Mouse (Mus musculus) forebrain, embryonic 12.5 days (tissue): ENCODE results near the gene Ap2a2. TPM values are rescaled to one million over a fixed set of nuclear protein-coding genes. Genes with fewer than 3 reads are reported as not detected.

ENCODE experiments used
- ATAC-seq: fragments of 200-750 bp; cut with Nextera tagmentation; 2 replicates; pipeline ENCODE4 v1.8.0; 2017; ENCODE audit warnings: moderate TSS enrichment; ENCODE audit not compliant: low FRiP score
- H3K27ac ChIP-seq: fragments of 300-500 bp; sonication (generic); 2 replicates; pipeline ENCODE4 v1.5.1; 2016; ENCODE audit warnings: mild to moderate bottlenecking
- H3K27me3 ChIP-seq: fragments of 300-500 bp; sonication (generic); 2 replicates; pipeline ENCODE4 v1.6.1; 2016; ENCODE audit warnings: mild to moderate bottlenecking
- H3K36me3 ChIP-seq: fragments of 300-500 bp; sonication (generic); replicated peaks from 2 replicates; pipeline ENCODE4 v1.6.1; 2016; ENCODE audit warnings: mild to moderate bottlenecking
- H3K4me1 ChIP-seq: fragments of 300-500 bp; sonication (generic); 2 replicates; pipeline ENCODE4 v1.6.1; 2016
- H3K4me2 ChIP-seq: fragments of 300-500 bp; sonication (generic); 2 replicates; pipeline ENCODE4 v1.6.1; 2016; ENCODE audit warnings: mild to moderate bottlenecking, moderate library complexity
- H3K4me3 ChIP-seq: fragments of 300-500 bp; sonication (generic); replicated peaks from 2 replicates; pipeline ENCODE4 v1.5.1; 2016; ENCODE audit warnings: mild to moderate bottlenecking
- H3K9ac ChIP-seq: fragments of 300-500 bp; sonication (generic); 2 replicates; pipeline ENCODE4 v1.6.1; 2016; ENCODE audit warnings: mild to moderate bottlenecking
- H3K9me3 ChIP-seq: fragments of 300-500 bp; sonication (generic); 2 replicates; pipeline ENCODE4 v1.6.1; 2016
- WGBS: fragments of 180-500 bp; shearing (Covaris S2); methylation state at CpG from one replicate; pipeline ENCODE4 v1.1.7; 2016; 5-methylcytosine and 5-hydroxymethylcytosine counted together
- polyA plus RNA-seq: library from polyadenylated mRNA; unstranded; fragments of >200 nt; fragmentation: Nextera tagmentation; extraction: Ambion mirVana; gene quantifications from 2 replicates; pipeline ENCODE4 v1.2.1, GENCODE M21; 2016

Ap2a2 gene
- 106 and 112 TPM in 2 replicates for polyA plus RNA-seq

DNA sequence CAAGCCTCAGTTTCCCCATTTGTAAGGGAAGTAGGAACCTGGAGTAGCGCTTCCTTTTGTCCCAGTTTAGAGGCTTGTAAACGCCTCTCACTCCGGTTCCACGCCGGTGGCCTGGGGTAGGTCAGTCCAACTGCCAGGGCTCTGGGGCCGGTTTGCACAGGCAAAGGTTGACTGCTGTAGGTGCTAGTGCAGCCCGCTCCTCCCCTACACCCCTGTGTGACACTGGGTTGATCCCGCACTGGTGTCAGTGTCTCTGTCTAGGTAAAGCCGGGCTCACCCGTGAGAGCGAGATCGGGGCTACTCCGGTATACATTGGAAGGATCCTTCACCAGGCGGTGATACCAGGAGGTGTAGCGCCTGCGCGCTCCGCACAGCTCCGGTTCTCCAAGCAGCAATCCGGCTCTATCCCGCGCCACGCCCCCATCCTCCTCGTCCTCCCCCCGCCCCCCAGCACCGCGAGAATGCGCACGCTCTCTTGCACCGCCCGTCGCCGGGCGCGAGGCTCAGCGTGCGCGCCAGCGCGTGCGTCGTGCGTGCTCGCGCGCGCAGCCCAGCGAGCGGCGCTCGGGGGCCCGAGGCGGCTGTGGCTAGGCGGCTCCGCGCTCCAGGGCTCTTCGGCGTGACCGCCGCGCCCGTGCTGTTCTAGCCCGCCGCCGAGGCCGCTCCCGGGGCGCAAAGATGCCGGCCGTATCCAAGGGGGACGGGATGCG, at the start of gene Ap2a2:
Gene Ap2a2 (plus strand): TSS at position 492 of the 710 bp plus-strand sequence.
- peak within 1 kb of the TSS; percentile 87 for H3K27ac ChIP-seq
- peaks cover 10% of the 10 kb centered on the region; the same call in 1 of the 2 replicates for H3K27me3 ChIP-seq
- peak; percentile 95 for ATAC-seq
- H3K9me3 ChIP-seq = no peaks in the 10 kb centered on the region
- peak within 1 kb of the TSS; percentile 97 for H3K9ac ChIP-seq
- peak within 1 kb of the TSS; percentile 98 for H3K4me3 ChIP-seq
- peaks cover 27% of the 10 kb centered on the region for H3K4me1 ChIP-seq
- peak within 1 kb of the TSS; percentile 87 for H3K4me2 ChIP-seq
- WGBS = under 1% methylated on average over 67 of the region's 72 CpGs
- no peaks in the 10 kb centered on the region for H3K36me3 ChIP-seq

DNA sequence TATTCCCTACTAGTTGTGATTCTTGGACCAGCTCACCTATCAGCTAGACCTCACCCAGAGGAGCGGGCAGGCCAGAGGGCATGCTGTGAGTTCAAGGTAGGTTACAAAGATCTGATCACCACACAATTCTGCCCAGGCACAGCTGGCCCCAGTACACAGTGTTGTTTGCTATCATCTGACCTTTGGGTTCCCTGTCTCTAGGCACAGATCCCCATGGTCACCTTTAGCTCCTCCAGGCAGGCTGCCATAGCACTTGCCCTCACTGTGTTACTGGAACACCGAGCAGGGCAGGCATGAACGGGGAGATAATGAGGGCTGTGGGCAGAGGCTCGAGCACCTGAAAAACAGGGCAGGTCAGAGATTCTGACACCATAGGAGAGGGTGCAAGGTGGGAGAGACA, 44.3 kb upstream of the Ap2a2 start:
- H3K36me3 ChIP-seq = peaks cover 9% of the 10 kb centered on the region; the same call in 1 of the 2 replicates
- H3K9ac ChIP-seq = no peak overlapping the region
- no peak overlapping the region for H3K4me3 ChIP-seq
- no peaks in the 10 kb centered on the region for H3K9me3 ChIP-seq
- no peak overlapping the region for H3K27ac ChIP-seq
- WGBS = 90% methylated on average over 4 of the region's 4 CpGs
- H3K4me2 ChIP-seq = no peak overlapping the region
- H3K4me1 ChIP-seq = no peaks in the 10 kb centered on the region
- H3K27me3 ChIP-seq = no peaks in the 10 kb centered on the region
- no peak for ATAC-seq

DNA sequence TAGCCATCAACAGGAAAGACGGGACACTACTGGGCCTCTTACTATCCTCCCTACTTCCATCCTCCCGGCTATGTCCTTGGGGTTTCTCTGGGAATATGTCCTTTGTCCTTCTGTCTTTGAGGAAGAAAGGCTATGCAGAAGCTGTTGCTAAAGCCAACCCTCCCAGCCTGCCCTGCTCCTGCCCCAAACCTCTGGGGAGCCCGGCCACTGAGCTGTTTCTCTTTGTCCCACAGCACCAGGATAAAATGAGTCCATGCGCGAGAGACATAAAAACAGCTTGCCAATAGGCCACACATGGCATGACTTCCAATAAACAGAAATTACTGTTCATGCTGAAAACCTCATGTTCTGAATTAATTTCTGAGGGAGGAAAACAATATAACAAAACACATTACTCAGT, 43.7 kb upstream of the Ap2a2 start:
- Histone ChIP-seq H3K36me3 (peaks cover 9% of the 10 kb centered on the region), H3K4me3 (no peak overlapping the region), H3K27ac (no peak overlapping the region), H3K9ac (no peak overlapping the region), H3K27me3 (no peaks in the 10 kb centered on the region), H3K4me1 (no peaks in the 10 kb centered on the region), H3K4me2 (no peak overlapping the region), H3K9me3 (no peaks in the 10 kb centered on the region)
- ATAC-seq = no peak
- WGBS = 83% methylated on average over 5 of the region's 5 CpGs

DNA sequence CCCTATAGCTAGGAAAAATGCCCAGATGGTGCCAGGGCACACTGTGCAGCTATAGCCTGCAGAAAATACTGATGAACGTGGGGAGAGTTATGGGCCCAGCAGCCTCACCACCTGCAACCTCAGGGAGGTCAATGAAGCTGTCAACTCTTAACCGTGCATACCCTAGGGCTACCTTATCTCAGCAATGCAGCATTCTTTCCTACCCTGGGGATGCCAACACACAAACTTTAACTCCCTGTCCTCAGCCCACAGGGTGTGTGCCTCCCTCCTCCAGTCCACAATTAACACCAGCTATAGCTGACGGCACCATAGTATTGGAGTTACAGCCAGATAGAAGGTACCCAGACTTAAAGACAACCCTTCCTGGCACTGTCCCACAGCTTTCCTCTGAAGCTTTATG, 43.0 kb upstream of the Ap2a2 start:
- WGBS = 89% methylated on average over 3 of the region's 3 CpGs
- H3K36me3 ChIP-seq = peaks cover 4% of the 10 kb centered on the region
- H3K27ac ChIP-seq = no peak overlapping the region
- H3K4me1 ChIP-seq = no peaks in the 10 kb centered on the region
- no peak overlapping the region for H3K9ac ChIP-seq
- H3K9me3 ChIP-seq = no peaks in the 10 kb centered on the region
- H3K4me2 ChIP-seq = no peak overlapping the region
- H3K4me3 ChIP-seq = no peak overlapping the region
- ATAC-seq = no peak
- no peaks in the 10 kb centered on the region for H3K27me3 ChIP-seq

DNA sequence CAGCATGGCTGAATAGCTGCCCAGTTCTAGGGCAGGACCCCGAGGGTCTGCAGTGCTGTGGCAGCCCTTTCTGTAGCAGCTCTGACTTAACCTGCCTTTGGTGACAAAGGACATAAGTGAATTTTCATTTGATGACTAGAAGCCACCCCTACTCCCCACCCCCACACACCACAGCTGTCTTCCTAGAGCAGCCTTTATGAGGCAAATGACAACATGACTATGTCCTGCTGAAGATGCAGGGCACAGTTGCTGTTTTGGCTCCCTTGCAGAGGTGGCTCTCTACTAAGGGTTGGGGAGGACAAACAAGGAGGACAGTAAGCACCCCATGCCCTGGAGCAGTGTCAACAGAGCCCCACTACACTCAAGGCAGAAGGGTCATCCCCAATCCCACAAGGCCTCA, 42.2 kb upstream of the Ap2a2 start:
- Histone ChIP-seq H3K4me3 (no peak overlapping the region), H3K4me2 (no peak overlapping the region)

DNA sequence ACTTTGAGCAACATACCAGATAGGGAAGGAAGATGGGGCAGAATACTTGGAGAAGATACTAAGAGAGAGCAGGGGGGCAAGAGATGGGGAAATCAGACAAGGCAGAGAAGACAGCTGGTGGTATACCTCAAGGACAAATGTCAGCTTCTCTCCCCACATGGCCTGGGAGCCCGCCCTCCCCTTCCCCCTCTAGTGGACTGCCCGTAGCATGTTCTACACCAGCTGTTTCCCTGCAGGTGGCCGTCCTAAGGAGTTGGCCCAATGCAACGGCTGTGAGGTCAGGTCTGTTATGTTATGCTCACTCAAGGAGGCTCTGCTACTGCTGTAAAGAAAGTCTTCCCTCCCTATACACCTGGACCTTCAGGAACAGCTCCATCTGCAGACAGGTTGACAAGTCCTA, 39.0 kb upstream of the Ap2a2 start:
- peaks cover 20% of the 10 kb centered on the region for H3K36me3 ChIP-seq
- H3K27ac ChIP-seq = no peak overlapping the region
- H3K4me2 ChIP-seq = no peak overlapping the region
- ATAC-seq = no peak
- H3K9me3 ChIP-seq = no peaks in the 10 kb centered on the region
- H3K9ac ChIP-seq = no peak overlapping the region
- H3K27me3 ChIP-seq = no peaks in the 10 kb centered on the region
- H3K4me1 ChIP-seq = no peaks in the 10 kb centered on the region
- H3K4me3 ChIP-seq = no peak overlapping the region
- 58% methylated on average over 4 of the region's 4 CpGs for WGBS

More for the DNA sequence above, 42.2 kb upstream of the Ap2a2 start:
- Histone ChIP-seq H3K27me3 (no peaks in the 10 kb centered on the region), H3K36me3 (peaks cover 3% of the 10 kb centered on the region), H3K9ac (no peak overlapping the region), H3K4me1 (no peaks in the 10 kb centered on the region), H3K27ac (no peak overlapping the region), H3K9me3 (no peaks in the 10 kb centered on the region)
- ATAC-seq = no peak
- WGBS = 78% methylated on average over 1 of the region's 1 CpGs

DNA sequence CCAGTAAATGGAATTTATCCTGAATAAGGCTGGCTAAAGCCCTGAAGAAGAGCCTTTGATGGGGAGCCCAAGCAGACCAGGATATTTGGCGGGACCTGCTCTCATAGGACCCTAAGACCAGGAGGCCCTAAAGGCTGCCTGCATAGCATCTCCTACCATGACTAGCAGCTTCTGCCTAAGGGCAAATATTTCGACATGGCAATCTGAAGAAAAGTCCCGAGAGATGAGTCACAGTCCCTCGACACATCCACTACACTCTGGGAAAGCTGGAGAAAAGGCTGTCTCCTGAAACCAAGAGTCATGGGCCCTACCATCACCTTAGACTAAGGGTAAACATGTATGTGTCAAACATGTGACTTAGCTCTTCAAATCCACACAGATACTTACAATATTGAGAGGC, 37.7 kb upstream of the Ap2a2 start:
- H3K27ac ChIP-seq = no peak overlapping the region
- H3K4me2 ChIP-seq = no peak overlapping the region
- no peaks in the 10 kb centered on the region for H3K9me3 ChIP-seq
- H3K36me3 ChIP-seq = peaks cover 32% of the 10 kb centered on the region
- no peak overlapping the region for H3K4me3 ChIP-seq
- ATAC-seq = no peak
- no peaks in the 10 kb centered on the region for H3K4me1 ChIP-seq
- H3K27me3 ChIP-seq = no peaks in the 10 kb centered on the region
- 96% methylated on average over 4 of the region's 4 CpGs for WGBS
- no peak overlapping the region for H3K9ac ChIP-seq

DNA sequence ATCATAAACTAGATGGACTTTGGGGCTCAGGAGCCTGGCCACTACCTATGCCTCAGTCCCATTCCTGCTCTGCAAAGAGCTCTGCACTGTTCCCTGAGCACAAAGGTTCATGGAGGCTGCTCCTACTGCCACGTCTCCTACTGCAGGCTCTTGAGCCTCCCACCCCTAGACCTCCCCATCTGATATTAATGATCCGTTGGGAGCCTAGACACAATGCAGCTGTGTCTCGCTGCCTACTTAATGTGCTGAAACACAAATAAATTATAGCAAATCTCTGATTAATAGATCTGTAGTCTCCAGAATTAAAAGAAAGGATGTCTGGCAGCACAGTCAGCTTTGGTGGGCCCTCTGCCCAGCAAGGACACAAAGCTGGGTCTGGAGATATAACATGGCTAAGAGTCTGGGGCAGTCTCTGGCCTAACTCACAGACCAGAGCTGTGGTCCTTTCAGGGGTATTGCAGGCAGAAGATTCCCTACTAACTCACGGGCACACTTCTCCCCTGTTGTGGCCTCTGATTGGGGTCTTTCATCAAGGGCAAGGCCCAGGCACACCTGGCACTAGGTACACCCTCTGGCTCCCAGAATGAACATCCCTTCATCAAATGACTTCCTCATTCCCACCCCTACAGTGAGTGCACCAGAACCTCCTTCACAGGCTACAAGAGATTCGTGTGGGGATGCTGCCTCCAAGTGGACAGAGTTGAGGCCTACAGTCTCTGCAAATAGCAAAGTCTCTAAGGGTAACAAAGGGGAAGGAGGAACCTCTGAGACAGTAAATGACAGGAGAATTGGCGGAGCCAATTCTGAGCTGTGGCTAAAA, 37.0 kb upstream of the Ap2a2 start:
- Histone ChIP-seq H3K27me3 (no peaks in the 10 kb centered on the region), H3K27ac (no peak overlapping the region), H3K4me3 (no peak overlapping the region), H3K36me3 (peaks cover 37% of the 10 kb centered on the region), H3K9ac (no peak overlapping the region), H3K4me2 (no peak overlapping the region), H3K9me3 (no peaks in the 10 kb centered on the region), H3K4me1 (no peaks in the 10 kb centered on the region)
- WGBS = 60% methylated on average over 6 of the region's 6 CpGs
- ATAC-seq = peak; percentile 88

DNA sequence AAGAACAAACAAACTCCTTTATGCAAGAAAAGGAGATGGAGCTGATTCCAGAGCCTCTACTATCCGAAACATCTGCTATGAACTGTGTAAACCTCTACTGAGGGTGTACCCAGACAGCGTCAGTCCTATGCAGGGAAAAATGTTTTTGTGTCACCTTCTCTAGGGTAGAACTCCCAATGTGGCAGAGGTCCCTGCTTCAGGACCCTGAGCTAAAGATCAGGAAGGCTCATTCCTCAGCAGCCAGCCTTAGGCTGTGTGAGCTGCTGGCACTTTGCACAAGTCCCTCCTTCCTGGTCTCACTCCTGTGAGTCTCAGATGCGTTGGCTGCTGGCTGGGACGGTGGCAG, 36.4 kb upstream of the Ap2a2 start:
- H3K9ac ChIP-seq = no peak overlapping the region
- no peaks in the 10 kb centered on the region for H3K4me1 ChIP-seq
- H3K27me3 ChIP-seq = no peaks in the 10 kb centered on the region
- H3K9me3 ChIP-seq = no peaks in the 10 kb centered on the region
- no peak overlapping the region for H3K4me2 ChIP-seq
- H3K4me3 ChIP-seq = no peak overlapping the region
- no peak for ATAC-seq
- no peak overlapping the region for H3K27ac ChIP-seq
- 85% methylated on average over 4 of the region's 4 CpGs for WGBS
- peaks cover 43% of the 10 kb centered on the region for H3K36me3 ChIP-seq

DNA sequence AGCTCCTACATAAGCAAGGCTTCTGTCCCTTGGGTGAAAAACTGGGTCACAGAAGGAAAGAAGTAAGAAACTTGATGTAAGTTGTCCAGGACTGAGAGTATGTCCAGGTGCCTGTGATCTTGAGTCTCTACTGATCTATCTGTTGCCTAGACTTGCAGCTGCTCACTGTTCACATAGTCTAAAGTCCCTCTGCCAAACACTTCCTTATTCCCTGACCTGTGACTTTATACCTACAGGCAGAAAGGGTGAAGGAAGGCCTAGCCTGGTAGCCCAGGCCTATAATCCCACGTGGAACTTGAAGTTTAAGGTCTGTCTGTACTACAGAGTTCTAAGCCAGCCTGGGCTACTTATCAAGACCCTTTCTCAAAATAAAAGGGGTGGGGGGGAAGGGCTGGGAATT, 26.4 kb upstream of the Ap2a2 start:
- 71% methylated on average over 1 of the region's 1 CpGs for WGBS
- Histone ChIP-seq H3K9ac (no peak overlapping the region), H3K4me3 (no peak overlapping the region), H3K36me3 (0 out of 2 replicates have a peak, but pooled peaks cover 4% of the 10 kb centered on the region), H3K9me3 (no peaks in the 10 kb centered on the region), H3K4me2 (no peak overlapping the region), H3K27ac (no peak overlapping the region), H3K27me3 (0 out of 2 replicates have a peak, but pooled peaks cover 3% of the 10 kb centered on the region), H3K4me1 (peaks cover 20% of the 10 kb centered on the region)
- no peak for ATAC-seq

DNA sequence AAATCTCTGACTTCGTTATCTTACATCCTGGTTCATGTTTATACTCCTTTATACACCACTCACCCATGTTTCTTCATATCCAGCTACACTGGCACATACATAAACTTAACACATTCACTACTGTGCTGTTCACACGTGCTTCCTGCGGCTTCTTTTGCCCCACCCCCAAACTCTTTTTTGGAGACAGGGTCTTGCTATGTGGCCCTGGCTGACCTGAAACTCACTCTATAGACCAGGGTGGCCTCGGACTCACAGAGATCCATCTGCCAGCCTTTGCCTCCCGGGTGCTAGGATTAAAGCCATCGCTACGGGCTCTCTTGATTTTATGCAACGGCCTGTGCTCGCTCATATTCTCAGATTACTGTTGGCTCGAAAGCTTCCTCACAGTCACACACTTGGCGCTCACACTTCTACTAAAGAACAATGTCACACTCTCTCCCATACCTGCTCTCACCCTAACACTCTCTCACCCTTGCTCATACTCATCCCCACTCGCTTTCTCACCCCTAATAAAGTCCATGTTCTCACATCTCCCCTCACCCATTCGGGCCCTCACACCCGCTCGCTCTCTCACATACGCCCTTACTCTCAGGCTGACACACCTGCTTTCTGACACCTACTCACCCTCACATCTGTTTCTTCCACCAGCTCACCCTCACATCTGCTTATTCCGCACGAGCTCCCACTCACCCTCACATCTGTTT, 23.0 kb upstream of the Ap2a2 start:
- peaks cover 23% of the 10 kb centered on the region for H3K4me1 ChIP-seq
- no peaks in the 10 kb centered on the region for H3K9me3 ChIP-seq
- no peak; the same call in 1 of the 2 replicates for ATAC-seq
- H3K4me3 ChIP-seq = peak overlapping the region; percentile 67
- peak overlapping the region; percentile 74 for H3K27ac ChIP-seq
- H3K27me3 ChIP-seq = 0 out of 2 replicates have a peak, but pooled peaks cover 6% of the 10 kb centered on the region
- H3K36me3 ChIP-seq = no peaks in the 10 kb centered on the region
- H3K4me2 ChIP-seq = peak overlapping the region; percentile 88
- 21% methylated on average over 18 of the region's 18 CpGs for whole genome bisulfite sequencing
- H3K9ac ChIP-seq = peak overlapping the region; percentile 89
